Mouse (Mus musculus) thymus, postnatal 25 days (tissue): ENCODE measurements around the gene Mrpl53.

Source experiments
- DNase-seq: peaks from one replicate; pipeline ENCODE4 v3.0.0; 2022

Mrpl53 gene

DNA sequence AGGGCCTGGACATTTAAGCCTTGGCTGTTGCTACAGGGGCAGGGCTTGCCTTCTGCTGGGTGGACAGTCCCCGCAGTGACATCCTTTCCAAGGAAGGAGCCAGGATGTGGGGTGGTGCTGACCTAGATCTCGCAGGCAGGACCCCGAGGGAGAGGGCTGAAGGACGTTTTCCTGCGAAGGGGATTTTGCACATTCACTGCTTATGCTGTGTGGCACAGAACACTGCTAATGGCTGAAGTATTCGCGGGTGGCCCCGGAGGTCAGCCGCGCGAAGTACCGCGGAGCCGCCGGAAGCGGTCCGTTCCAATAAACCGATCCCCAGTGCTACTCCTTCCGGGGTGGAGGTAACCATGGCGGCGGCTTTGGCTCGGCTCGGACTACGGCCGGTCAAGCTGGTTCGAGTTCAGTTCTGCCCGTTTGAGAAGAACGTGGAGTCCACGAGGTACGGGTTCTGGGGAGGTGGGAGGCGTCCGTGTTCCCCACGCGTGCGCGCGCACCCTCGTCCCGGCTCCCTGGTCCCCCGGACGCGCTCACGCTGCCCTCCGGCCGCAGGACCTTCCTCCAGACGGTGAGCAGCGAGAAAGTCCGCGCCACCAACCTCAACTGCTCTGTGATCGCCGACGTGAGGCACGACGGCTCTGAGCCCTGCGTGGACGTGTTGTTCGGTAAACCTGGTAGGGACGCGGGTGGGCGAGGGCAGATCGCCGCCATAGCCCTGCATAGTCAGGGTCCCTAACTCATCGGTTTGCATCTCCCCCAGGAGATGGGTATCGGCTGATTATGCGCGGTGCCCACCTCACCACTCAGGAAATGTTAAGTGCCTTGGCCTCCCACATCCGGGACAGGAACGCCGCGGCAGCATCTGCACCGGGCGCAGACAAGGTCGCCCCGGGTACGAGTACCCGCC, at the start of gene Mrpl53:
Mrpl53 (plus strand) TSS at position 279 of the 907 bp plus-strand sequence.
- DNase-seq, result peak; percentile 72

DNA sequence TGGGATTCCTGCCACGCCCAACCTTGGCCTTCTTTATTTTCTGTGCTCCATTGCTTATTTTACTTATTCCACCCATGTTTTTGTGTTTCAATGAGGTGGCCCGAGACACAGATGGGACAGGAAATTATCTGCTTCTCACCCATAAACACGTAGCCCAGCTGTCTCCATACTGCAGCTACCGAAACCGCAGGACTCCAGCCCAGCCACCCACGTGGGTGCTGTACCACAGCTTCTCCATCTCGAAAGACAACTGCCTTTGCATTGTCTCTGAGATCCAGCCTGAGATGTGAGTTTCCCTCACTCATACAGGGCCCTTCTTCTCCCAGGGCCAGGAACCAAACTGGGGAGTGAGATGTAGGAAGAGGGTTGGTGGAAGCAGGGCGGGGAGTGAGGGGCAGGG, 42.8 kb upstream of the Mrpl53 start:
- peak; percentile 45 for DNase-seq

DNA sequence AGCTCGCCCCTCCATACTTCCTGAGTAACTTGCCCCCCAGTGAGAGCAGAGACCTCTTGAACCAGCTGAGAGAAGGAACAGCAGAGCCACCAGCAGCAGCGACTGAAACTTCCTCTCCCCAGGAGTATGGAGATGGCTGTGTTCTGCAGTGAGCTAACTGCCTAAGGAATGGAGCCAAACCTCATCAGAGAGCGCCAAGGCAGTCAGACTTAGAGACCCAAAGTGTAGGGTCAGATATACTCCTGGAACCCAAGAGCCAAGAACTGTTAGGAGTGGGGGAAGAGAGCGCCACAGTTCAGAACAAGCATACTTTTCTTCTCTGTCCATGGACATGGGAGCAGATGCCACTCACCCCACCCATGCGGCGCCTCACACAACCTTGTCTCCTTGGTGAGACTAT, 42.4 kb upstream of the Mrpl53 start:
- DNase-seq, result no peak

DNA sequence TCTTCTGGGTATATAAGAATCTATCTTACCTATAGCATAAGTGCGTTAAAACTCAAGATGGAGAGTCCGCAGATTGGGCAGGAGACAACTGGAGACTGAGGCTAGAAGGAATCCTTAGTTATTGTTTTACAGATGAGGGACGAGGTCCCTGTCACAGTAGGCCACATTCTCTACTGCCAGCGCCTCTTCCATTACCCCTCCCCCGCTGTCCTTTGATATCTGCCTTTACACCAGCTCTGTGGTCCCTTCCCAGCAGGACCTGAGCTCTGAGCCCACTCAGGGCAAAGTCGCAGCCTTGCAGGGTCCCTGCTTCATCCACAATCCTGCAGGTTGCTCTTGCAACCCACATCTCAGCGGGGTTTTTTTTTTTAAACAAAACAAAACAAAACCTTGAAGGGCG, 40.6 kb upstream of the Mrpl53 start:
- DNase-seq, result no peak

DNA sequence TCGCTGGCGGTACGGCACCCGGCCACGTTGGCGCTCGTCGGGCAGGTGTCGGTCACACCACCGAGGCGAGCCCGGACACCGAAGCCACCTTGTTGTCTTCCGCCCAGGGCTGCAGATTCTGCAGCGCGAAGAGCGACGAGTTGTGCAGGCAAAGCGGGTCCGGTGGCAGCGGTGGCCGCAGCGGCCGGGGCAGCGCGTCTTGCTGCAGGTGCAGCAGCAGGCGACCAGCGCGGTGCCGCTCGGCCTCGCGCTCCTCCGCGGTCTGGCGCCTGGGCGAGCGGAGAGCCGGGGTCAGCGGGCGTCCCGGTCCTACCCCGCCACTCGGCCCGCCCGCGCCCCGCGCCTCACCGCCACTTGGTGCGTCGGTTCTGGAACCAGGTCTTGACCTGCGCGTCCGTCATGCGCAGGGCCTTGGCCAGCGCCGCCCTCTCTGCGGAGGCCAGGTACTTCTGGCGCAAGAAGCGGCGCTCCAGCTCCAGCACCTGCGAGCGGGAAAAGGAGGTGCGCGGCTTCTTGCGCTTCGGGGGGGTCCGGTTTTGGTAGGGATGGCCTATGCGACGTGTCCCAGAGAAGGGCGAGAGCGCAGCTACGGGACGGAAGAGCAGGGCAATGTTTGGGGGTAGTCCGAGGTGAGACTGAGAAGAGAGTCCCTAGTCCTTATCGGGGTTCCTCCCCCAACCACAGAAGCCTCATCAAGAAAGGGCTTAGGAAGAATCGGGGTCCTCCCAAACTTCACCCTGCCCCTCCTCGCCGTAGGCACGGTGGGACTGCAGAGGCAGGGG, 39.9 kb upstream of the Mrpl53 start:
- DNase-seq, result no peak

DNA sequence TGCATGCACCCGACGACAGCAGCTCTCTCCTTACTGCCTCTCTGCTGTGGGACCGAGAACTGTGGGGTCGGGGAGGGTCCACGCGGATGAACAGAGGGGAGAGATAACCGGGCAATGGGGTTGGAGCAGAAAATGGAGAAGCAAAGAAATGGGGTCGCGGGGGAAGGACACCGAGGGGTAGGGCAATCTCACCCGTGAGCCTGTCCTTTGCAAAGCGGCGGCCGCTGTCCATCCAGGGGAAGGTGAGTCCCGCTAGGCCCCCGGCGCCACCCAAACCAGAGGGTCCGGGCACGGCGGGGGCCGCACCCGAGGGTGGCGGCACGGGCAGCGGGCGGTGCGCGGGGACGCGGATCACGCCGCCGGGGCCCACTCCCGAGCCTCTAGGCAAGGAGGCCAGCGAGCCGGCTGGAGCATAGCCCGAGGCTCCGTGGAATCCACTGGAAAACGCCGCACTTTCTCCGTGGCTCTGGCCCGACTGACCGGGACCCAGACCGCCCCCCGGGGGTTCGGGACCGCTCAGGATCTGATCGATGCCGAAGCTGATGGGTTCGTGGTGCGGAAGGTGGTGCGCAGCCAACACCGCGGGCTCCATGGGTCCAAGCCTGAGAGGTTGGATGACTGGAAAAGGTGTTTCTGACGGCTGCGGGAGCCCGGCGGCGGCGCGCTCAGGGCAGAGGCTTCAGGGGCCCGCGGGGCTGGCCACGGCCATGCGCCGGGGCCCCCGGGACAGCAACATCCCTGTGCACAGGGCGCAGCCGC, 39.2 kb upstream of the Mrpl53 start:
- DNase-seq, result no peak

DNA sequence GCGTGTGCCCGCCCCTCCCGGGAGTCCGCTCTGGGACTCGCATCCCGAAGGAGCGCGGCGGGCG, 38.8 kb upstream of the Mrpl53 start, which contains the start of gene Tlx2:
Tlx2 (minus strand) TSS at position 47 of the 64 bp plus-strand sequence.
- DNase-seq, result no peak

DNA sequence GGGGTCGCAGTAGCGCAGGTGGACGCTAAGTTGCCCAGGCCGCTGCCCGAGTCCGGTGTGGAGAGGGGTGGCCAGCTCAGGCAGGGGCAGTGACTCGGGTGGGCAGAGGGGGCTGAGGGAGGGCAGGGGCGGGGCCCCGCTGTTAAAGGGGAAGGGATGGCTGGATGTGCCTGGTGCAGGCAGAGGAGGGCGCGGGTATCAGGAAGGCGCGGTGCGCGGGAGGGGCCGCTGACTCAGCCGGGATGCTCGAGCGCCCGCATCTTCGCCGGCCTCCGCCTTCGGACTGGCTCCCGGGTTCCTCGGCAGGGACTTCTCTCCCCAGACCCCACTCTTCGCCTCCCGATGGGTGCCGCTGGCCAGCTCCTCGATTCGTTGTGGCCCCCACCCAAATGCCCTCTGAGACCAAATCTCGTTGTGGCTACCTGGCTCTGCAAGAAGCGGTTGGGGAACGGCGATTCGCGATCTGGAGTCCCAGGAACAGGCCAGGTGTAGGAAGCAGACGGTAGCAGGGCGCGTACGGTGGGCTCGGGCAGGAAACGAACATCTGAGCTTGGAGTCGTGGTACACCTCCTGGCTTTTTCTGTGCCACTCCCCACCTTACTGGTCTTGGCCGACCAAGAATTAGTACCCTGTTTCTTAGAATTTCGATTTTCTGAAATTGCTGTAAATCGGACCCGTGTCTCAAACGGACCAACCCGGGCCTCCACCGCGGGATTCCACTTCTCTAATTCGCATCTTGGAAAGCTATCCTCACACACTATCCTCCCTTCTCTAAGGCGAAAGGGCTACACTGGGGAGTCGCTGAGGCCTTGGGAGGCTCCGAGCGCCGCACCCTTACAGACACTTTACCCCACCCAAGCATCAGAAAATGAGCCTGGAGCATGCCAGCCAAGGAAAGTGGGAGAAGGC, 38.3 kb upstream of the Mrpl53 start:
- DNase-seq, result peak; percentile 40

DNA sequence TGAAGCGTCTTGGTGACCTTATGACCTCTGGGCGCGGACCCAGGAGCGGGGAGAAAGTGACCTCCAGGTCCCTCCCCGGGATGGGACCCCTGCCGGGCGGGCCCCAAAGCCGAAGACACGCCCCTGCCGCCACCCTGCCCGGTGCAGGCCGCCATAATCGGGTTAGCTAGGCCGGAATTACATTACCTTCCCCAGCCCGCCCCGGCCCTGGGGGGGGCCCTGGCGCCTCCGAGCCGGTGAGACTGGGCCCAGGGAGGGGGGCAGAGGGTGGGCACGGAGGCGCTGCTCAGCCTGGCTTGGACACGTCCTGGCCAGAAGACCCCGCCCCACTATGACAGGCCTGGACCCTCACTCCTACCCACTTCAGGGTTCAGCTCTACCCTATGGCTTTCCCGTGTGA, 37.6 kb upstream of the Mrpl53 start:
- no peak for DNase-seq

DNA sequence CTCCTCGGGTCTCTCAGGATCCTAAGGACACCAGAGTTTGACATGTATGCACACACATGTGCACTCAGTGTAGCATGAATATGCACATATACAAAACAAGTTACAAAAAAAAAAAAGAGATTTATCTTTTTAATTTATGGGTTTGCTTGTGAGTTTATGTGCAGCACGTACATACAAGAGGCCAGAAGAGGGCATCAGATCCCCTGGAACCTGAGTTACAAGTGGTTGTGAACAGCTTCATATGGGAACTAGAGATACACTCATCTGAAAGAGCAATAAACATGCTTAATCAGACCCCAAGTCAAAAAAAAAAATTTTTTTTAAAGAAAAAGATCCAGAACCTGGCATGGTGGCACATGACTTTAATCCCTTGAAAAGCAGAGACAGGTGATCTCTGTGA, 33.9 kb upstream of the Mrpl53 start:
- DNase-seq, result peak; percentile 52

DNA sequence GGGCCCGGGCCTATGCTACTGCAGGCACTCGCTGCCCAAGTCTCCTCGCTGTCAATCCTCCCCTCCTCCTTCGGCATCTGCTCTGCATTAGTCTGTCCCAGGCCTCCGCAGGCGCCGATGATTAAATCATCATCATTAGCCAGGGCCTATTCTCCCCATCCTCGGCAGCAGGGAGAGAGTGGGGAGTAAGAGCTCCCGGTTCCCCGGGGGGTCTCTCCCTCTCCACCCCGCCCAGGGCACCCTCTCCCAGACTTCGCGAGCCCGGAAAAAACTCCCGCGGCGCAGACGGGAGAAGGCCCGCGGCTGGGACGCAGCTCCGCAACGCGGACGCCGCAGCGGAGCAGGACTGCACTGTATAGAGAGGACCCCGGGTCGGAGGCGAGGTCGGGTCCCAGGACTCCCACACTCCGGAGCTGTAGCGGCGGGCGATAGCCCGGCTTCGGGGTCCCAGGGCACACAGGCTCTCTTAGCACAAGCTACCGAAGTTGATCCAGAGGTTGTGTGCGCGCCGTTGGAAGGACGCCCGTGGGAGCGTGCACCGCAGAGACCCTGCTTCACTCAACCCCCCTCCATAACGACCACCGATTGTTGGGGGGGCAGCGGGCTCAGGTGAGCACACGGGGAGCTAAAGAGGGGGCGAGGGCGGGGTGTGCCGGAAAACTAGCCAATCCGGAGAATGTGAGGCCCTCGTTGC, 31.1 kb upstream of the Mrpl53 start, which contains the start of gene Pcgf1:
Pcgf1 (plus strand) TSS at position 240 of the 694 bp plus-strand sequence.
- DNase-seq, result no peak

DNA sequence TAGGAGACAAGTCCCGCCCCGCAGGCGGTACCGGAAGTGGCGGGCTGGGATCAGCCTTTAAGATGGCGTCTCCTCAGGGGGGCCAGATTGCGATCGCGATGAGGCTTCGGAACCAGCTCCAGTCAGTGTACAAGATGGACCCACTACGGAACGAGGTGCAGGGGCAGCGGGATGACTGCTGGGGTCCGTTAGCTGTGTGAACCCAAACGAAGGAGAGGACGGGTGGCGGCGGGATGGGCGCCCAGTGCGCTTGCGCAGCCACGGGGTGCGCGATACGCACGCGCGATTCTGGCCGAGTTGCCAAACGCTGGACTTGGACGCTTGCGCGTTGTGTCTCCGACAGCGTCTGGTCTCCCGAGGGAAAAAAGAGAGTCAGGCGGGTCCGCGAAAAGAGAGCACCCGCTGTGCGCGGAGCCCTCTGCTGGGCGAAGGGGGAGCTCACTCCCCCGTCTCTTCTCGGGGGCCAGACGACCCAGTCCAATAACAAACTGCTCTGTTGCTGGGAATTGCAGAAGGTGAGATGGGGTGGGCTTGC, 30.4 kb upstream of the Mrpl53 start:
- peak; percentile 100 for DNase-seq

DNA sequence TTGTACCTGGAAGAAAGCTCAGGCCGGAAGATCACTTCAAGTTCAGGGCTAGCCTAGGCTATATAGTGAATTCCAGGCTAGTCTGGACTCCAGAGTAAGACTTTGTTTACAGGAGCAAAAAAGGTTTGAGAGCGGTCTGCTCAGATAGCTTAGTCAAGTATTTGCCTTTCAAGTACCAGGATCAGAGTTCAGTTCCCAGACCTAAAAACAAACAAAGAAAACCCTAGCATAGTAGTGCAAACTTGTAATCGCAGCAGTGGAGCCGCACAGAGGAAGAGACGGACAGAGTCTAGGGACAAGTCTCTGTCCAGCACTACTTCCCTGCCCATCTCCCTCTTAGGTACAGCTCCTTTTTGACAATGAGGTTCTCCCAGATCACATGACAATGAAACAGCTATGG, 28.6 kb upstream of the Mrpl53 start:
- DNase-seq, result no peak

DNA sequence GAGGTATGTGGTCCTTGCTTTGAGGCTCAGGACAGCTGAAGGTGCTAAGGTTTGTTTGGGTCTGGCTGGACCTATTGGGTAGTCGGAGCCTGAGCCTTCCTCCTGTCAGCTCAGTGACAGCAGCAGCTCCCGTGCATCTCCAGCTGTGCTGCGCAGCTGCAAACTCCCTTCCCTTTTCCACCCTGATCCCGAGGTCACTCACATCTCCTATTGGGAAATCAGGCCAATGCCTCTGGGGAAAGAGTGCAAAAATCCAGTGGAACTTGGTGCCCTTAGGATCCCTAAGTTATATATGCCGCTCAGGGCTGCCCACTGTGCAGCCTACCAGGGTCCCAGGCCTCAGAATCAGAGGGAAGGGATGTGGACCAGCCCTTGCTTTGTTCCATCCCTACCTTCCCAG, 25.3 kb upstream of the Mrpl53 start:
- no peak for DNase-seq

DNA sequence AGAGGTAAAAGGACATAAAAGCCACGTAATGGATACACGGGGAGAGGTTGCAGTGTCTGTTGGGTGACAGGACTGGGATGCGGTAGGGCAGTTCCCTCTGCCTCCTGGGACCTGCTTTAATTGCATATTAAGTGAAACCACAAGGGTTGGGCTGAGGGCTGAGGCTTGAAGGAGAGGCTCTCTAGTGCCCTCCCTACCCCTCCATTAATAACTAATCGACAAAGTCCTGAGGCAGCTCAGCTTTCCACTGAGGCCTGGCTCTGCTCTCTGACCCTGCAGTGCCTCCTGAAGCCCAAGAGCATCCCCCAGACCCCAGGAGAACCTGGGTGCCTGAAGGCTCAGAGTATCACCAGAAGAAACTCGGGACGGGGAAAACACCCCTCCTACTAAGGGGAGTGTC, 24.4 kb upstream of the Mrpl53 start:
- DNase-seq, result no peak

DNA sequence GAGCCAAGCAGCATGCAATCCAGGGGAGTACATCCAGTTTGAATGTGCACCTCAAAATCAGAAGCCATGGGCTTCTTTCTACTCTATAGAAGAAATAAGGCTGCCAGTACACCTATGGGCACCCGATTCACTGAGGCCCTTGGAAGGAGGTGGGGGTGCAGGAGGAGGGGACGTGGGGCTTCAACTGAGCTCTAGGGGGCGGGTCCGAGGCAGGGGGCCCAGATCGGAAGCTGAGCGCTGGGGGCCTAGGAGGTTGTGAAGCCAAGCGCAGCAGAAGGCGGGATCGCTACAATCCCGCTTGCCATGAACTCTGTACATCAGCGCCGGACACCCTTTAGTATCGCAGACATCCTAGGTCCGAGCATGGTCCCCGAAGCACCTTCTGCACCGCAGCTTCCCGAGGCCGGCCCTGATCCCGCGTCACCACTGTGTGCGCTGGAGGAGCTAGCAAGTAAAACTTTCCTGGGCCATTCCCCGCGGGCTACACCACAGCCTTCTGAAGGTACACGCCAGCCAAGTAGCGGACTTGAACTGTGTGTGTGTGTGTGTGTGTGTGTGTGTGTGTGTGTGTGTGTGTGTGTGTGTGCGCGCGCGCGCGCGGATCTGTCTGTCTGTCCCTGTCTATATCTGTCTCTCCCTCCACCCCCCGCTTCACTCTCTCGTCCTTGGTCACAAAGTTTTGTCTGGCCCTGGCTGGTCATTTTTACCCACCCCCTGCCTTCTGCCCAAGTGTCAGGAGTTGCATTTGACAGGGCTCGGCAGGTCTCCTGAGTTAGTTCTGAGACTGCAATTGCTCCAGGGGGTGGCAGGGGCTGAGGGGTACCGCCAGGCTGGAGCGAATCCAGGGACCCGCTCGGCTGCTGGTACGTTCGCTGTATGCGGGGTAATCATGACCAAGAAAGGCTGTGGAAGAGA, 22.5 kb upstream of the Mrpl53 start, which contains the start of gene Lbx2:
Lbx2 (plus strand) TSS at position 247 of the 915 bp plus-strand sequence.
- peak; percentile 22 for DNase-seq

DNA sequence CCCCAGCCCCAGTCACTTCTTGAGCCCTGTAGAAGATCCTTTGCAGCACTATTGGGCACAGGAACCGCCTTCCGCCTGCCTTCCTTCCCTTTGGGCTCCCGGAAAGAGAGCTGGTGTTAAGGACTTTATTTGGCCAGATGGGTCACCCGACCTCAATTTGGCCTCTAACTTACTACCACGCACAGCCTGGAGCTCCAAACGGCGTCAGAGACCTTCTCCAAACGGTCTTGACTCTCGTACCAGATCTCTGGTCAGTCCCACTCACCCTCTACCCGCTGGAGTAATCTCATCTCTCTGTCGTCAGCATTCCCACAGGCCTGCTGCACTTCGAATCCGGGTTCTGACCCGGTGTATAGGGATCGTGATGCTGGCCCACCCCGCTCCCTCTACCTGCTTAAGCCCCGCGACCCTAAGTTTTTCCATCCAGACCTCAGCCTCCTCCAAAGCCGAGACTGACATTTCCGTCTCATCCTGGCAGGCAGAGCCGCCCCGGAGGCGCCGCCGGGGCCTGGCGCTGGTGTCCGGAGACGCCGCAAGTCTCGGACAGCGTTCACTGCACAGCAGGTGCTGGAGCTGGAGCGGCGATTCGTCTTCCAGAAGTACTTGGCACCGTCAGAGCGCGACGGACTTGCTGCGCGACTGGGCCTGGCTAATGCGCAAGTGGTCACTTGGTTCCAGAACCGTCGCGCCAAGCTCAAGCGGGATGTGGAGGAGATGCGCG, 21.5 kb upstream of the Mrpl53 start:
- DNase-seq, result no peak

DNA sequence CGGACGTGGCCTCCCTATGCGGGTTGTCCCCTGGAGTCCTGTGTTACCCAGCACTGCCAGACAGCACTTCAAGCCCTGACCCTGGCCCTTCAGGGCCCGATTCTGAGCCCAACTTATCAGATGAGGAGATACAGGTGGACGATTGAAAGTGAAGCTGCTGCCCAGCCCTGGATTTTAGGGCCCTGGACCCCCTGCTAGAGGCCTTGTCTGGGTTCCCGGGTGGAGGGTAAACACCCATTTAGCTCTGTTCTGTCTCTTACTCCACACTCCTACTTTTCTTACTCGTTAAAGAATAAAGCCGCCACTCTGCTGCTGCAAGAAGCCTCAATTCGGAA, 20.9 kb upstream of the Mrpl53 start:
- DNase-seq, result no peak

DNA sequence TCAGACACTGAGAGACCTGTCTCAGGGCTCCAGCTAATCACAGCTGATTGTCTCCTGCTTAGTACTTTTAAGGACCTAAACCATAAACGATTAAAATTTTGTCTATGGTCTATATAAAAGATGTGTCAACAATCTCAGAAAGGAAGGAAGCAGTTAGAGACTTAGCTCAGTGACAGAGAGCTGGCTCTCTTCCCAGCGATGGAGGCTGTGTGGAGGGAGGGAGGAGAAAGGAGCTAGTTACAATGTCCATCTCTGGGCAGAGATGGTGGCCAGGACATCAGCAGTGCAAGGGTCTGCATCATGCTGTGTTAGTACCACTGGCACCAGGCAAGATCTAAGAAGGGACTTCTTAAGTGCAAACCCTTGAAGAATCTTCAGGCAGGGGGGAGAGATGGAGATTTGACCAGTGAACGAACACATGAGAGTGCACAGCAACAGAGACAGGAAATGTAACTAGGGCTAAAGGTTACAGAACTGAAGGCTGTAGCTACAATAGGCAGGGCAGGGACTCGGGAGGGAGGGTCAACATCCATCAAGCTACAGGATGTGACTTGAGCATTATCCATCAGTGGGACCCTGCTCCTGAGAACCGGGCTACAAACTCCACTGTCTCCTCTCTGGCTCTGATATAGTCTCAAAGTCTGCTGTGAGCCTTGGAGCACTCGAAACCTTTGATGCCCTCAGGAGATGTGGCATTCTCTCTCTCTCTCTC, 16.3 kb upstream of the Mrpl53 start:
- no peak for DNase-seq
